Mouse (Mus musculus): ENCODE measurements around the gene Zbtb20.
A peak's percentile ranks its signal among the peaks of the same experiment; 100 is the strongest.

The Zbtb20 gene

GRCm38 (mm10) chr16:43602573-43602972 is 726.9 kb downstream of the Zbtb20 start:
- no peak for DNase-seq (ENCODE audit: low spot score in 2 of 2)

GRCm38 (mm10) chr16:43603591-43604141 is 728.0 kb downstream of the Zbtb20 start:
- no peak for DNase-seq (ENCODE audit: low spot score in 2 of 2)

GRCm38 (mm10) chr16:43604399-43605013 is 728.8 kb downstream of the Zbtb20 start:
- DNase-seq (ENCODE audit: low spot score in 2 of 2): no peak

GRCm38 (mm10) chr16:43607086-43607485 is 731.4 kb downstream of the Zbtb20 start:
- no peak for DNase-seq (ENCODE audit: low spot score in 2 of 2)

GRCm38 (mm10) chr16:43608066-43608465 is 732.4 kb downstream of the Zbtb20 start:
- DNase-seq (ENCODE audit: low spot score in 2 of 2): no peak

GRCm38 (mm10) chr16:43610375-43610774 is 734.7 kb downstream of the Zbtb20 start:
- DNase-seq (ENCODE audit: low spot score in 2 of 2): no peak

- no peak for DNase-seq (ENCODE audit: low spot score in 2 of 2)
These were observed 740.7 kb downstream of the Zbtb20 start for GRCm38 (mm10) chr16:43616348-43616747.

- DNase-seq (ENCODE audit: low spot score in 2 of 2): no peak
These were observed 741.7 kb downstream of the Zbtb20 start for GRCm38 (mm10) chr16:43617346-43617745.

GRCm38 (mm10) chr16:43618286-43618685 is 742.6 kb downstream of the Zbtb20 start:
- DNase-seq (ENCODE audit: low spot score in 2 of 2): no peak

GRCm38 (mm10) chr16:43619277-43619676 is 743.6 kb downstream of the Zbtb20 start:
- no peak for DNase-seq (ENCODE audit: low spot score in 2 of 2)

GRCm38 (mm10) chr16:43620359-43620758 is 744.7 kb downstream of the Zbtb20 start:
- no peak for DNase-seq (ENCODE audit: low spot score in 2 of 2)

GRCm38 (mm10) chr16:43623315-43624000 is 747.8 kb downstream of the Zbtb20 start:
- peak in 1 of 2 experiments; percentile 15 for DNase-seq (ENCODE audit: low spot score in 2 of 2)

GRCm38 (mm10) chr16:43624876-43625275 is 749.2 kb downstream of the Zbtb20 start:
- DNase-seq (ENCODE audit: low spot score in 2 of 2): no peak

- no peak for DNase-seq (ENCODE audit: low spot score in 2 of 2)
These were observed 749.6 kb downstream of the Zbtb20 start for GRCm38 (mm10) chr16:43625289-43625688.

- DNase-seq (ENCODE audit: low spot score in 2 of 2): peak; percentile 16 to 68
These were observed 750.3 kb downstream of the Zbtb20 start for GRCm38 (mm10) chr16:43625956-43626355.

- no peak for DNase-seq (ENCODE audit: low spot score in 2 of 2)
These were observed 753.0 kb downstream of the Zbtb20 start for GRCm38 (mm10) chr16:43628662-43629061.

- no peak for DNase-seq (ENCODE audit: low spot score in 2 of 2)
These were observed 756.1 kb downstream of the Zbtb20 start for GRCm38 (mm10) chr16:43631758-43632157.

GRCm38 (mm10) chr16:43634037-43634436 is 758.4 kb downstream of the Zbtb20 start:
- DNase-seq (ENCODE audit: low spot score in 2 of 2): no peak

- no peak for DNase-seq (ENCODE audit: low spot score in 2 of 2)
These were observed 761.6 kb downstream of the Zbtb20 start for GRCm38 (mm10) chr16:43637241-43637640.

GRCm38 (mm10) chr16:43638406-43639049 is 762.8 kb downstream of the Zbtb20 start:
- DNase-seq (ENCODE audit: low spot score in 2 of 2): no peak

- DNase-seq (ENCODE audit: low spot score in 2 of 2): no peak
These were observed 765.5 kb downstream of the Zbtb20 start for GRCm38 (mm10) chr16:43641230-43641629.

- no peak for DNase-seq (ENCODE audit: low spot score in 2 of 2)
These were observed 770.2 kb downstream of the Zbtb20 start for GRCm38 (mm10) chr16:43645879-43646278.

GRCm38 (mm10) chr16:43646943-43647342 is 771.3 kb downstream of the Zbtb20 start:
- no peak for DNase-seq (ENCODE audit: low spot score in 2 of 2)
